8 mouse cellular contexts compared by ENCODE assay signal in genomic region chr4:40279276-40279900, GRCm38 (mm10). TPM values are rescaled to one million over a fixed set of nuclear protein-coding genes. Genes with fewer than 3 reads are reported as not detected.
A peak's percentile ranks its signal among the peaks of the same experiment; 100 is the strongest.
DNase-seq lines count a peak whose midpoint lies in the region; ATAC-seq and TF ChIP-seq lines count a peak whose summit lies in the region.

Ndufb6 (minus strand) TSS chr4:40279421.

- DNase-seq in B cell, adult 2 months, result peak; percentile 96 to 97
- DNase-seq in brain, adult 2 months (ENCODE audit: low read depth, low spot score), result peak; percentile 98
- DNase-seq in liver, adult 2 months (ENCODE audit: extremely low read depth, low read depth, low spot score), result peak; percentile 84
- DNase-seq in splenic B cell, adult 2 months (ENCODE audit: low read depth, low spot score), result peak; percentile 95

- H3K27me3 ChIP-seq in heart, embryonic 11.5 days (ENCODE audit: control insufficient read depth, insufficient read depth, low read length), result no peaks in the 10 kb centered on the region
- H3K27me3 ChIP-seq in kidney, embryonic 16.5 days (ENCODE audit: insufficient read depth, low read length), result no peaks in the 10 kb centered on the region
- H3K27me3 ChIP-seq in liver, adult 2 months (ENCODE audit: control insufficient read depth, insufficient read depth, low read length), result no peaks in the 10 kb centered on the region
- H3K27me3 ChIP-seq in myocyte (ENCODE audit: control insufficient read depth, insufficient read depth, insufficient read length), result no peaks in the 10 kb centered on the region
- no peaks in the 10 kb centered on the region for H3K27me3 ChIP-seq in splenic B cell, adult 2 months (ENCODE audit: control insufficient read depth, insufficient read depth, low read length, poor library complexity, severe bottlenecking)

- TF ChIP-seq POLR2A in liver, adult 2 months (IDR thresholded peaks at IDR 0.05; ENCODE audit: extremely low read depth, insufficient read depth, low read length), result 0 out of 2 replicates have a peak, but pooled peaks have one; percentile 63
- peak; percentile 96 for TF ChIP-seq POLR2A in myocyte (IDR thresholded peaks at IDR 0.05; ENCODE audit: insufficient read length, low read depth)

- TF ChIP-seq CTCF in liver, adult 2 months (IDR thresholded peaks at IDR 0.05; ENCODE audit: low read depth, low read length), result no peak

- peak within 1 kb of the TSS; percentile 90 for H3K27ac ChIP-seq in heart, embryonic 11.5 days (ENCODE audit: low read depth, low read length)
- peak within 1 kb of the TSS; percentile 88 for H3K27ac ChIP-seq in kidney, embryonic 16.5 days (ENCODE audit: low read length)
- H3K27ac ChIP-seq in liver, adult 2 months (replicated peaks; ENCODE audit: insufficient read depth, low read depth, low read length), result peak within 1 kb of the TSS; percentile 90

- H3K4me2 ChIP-seq in heart, embryonic 11.5 days, result peak within 1 kb of the TSS; percentile 82
- peak within 1 kb of the TSS; percentile 86 for H3K4me2 ChIP-seq in kidney, embryonic 16.5 days (replicated peaks; ENCODE audit: low read depth, low read length)
- H3K4me2 ChIP-seq in myocyte (ENCODE audit: low read depth), result peak within 1 kb of the TSS; percentile 88

- WGBS in heart, embryonic 11.5 days (ENCODE audit: insufficient replicate concordance), result 1% methylated on average over 36 of the region's 36 CpGs
- WGBS in kidney, embryonic 16.5 days, result under 1% methylated on average over 36 of the region's 36 CpGs
- under 1% methylated on average over 36 of the region's 36 CpGs for WGBS in liver, adult 2 months

- H3K36me3 ChIP-seq in heart, embryonic 11.5 days (ENCODE audit: control insufficient read depth, insufficient read depth, low read length), result peaks cover 5% of the 10 kb centered on the region; the same call in 1 of the 2 replicates
- H3K36me3 ChIP-seq in kidney, embryonic 16.5 days (ENCODE audit: insufficient read depth, low read length), result peaks cover 10% of the 10 kb centered on the region; the same call in 1 of the 2 replicates
- peaks cover 15% of the 10 kb centered on the region for H3K36me3 ChIP-seq in liver, adult 2 months (ENCODE audit: control insufficient read depth, insufficient read depth, low read length)
- peaks cover 13% of the 10 kb centered on the region for H3K36me3 ChIP-seq in myocyte (ENCODE audit: control insufficient read depth, insufficient read depth)
- H3K36me3 ChIP-seq in splenic B cell, adult 2 months (ENCODE audit: control insufficient read depth, insufficient read depth, low read length, poor library complexity, severe bottlenecking), result no peaks in the 10 kb centered on the region

- H3K79me2 ChIP-seq in liver, adult 2 months (ENCODE audit: control insufficient read depth, insufficient read depth, low read length), result peaks cover 19% of the 10 kb centered on the region
- H3K79me2 ChIP-seq in myocyte (ENCODE audit: control insufficient read depth, insufficient read depth), result peaks cover 39% of the 10 kb centered on the region

- peak within 1 kb of the TSS; percentile 90 for H3K9ac ChIP-seq in heart, embryonic 11.5 days (ENCODE audit: low read depth, low read length)
- peak within 1 kb of the TSS; percentile 86 for H3K9ac ChIP-seq in kidney, embryonic 16.5 days (replicated peaks; ENCODE audit: low read length)
- peak within 1 kb of the TSS; percentile 91 for H3K9ac ChIP-seq in liver, adult 2 months (ENCODE audit: low read depth, low read length)

- H3K9me3 ChIP-seq in heart, embryonic 11.5 days (replicated peaks; ENCODE audit: control insufficient read depth, low read length), result no peaks in the 10 kb centered on the region
- H3K9me3 ChIP-seq in kidney, embryonic 16.5 days (ENCODE audit: low read length), result no peaks in the 10 kb centered on the region

- H3K4me1 ChIP-seq in heart, embryonic 11.5 days (ENCODE audit: control insufficient read depth, insufficient read depth, low read length), result peaks cover 4% of the 10 kb centered on the region
- H3K4me1 ChIP-seq in kidney, embryonic 16.5 days (ENCODE audit: insufficient read depth, low read length), result peaks cover 12% of the 10 kb centered on the region
- H3K4me1 ChIP-seq in liver, adult 2 months (ENCODE audit: control insufficient read depth, insufficient read depth, low read length), result no peaks in the 10 kb centered on the region

- H3K4me3 ChIP-seq in heart, embryonic 11.5 days (ENCODE audit: low read depth, low read length), result peak within 1 kb of the TSS; percentile 89
- peak within 1 kb of the TSS; percentile 83 for H3K4me3 ChIP-seq in kidney, embryonic 16.5 days (ENCODE audit: low read length)
- H3K4me3 ChIP-seq in liver, adult 2 months (ENCODE audit: insufficient read depth, low read depth, low read length), result peak within 1 kb of the TSS; percentile 96
- H3K4me3 ChIP-seq in myocyte, result peak within 1 kb of the TSS; percentile 86

- ATAC-seq in erythroblast, adult 5-6 weeks (replicated peaks; ENCODE audit: low FRiP score, poor library complexity, severe bottlenecking), result peak; percentile 99
- peak; percentile 97 for ATAC-seq in heart, embryonic 11.5 days (replicated peaks; ENCODE audit: insufficient number of reproducible peaks, low FRiP score, low TSS enrichment)
- ATAC-seq in kidney, embryonic 16.5 days (ENCODE audit: low FRiP score, low TSS enrichment), result peak; percentile 98

- peak within 1 kb of the TSS; percentile 41 for H3ac ChIP-seq in myocyte (ENCODE audit: control insufficient read depth, insufficient read length)

TF ChIP-seq in myocyte, 11 proteins besides CTCF, POLR2A, EP300 and RAD21:
- TF ChIP-seq E2F4 (IDR thresholded peaks at IDR 0.05; ENCODE audit: insufficient read depth) (peak; percentile 28), MYOD1 (IDR thresholded peaks at IDR 0.05; ENCODE audit: control insufficient read depth in 1 of 3, insufficient read length in 2 of 3, low read depth in 2 of 3) (peak in 2 of 3 experiments; percentile 16 to 39), POLR2AphosphoS2 (IDR thresholded peaks at IDR 0.05; ENCODE audit: insufficient read length, low read depth) (peak; percentile 97), SRF (IDR thresholded peaks at IDR 0.05; ENCODE audit: control insufficient read depth, insufficient read length, low read depth) (peak; percentile 83), MYOG (IDR thresholded peaks at IDR 0.05; ENCODE audit: control insufficient read depth in 1 of 3, insufficient read depth in 1 of 3, insufficient read length in 2 of 3, low read depth in 2 of 3) (peak in 2 of 3 experiments; percentile 28 to 34), CEBPB (IDR thresholded peaks at IDR 0.05; ENCODE audit: insufficient read depth, poor library complexity, severe bottlenecking) (no peak)
TF ChIP-seq in myocyte: peak in this region for 5.

RNA-seq across cellular contexts. Expression of gene Ndufb6, which starts in this region (rescaled TPM):
- 24.5 and 32.1 TPM in 2 replicates for total RNA-seq in erythroblast, adult 5-6 weeks (2015; ENCODE audit: low replicate concordance)
- 5.6 and 31.8 TPM in 2 replicates for total RNA-seq in erythroblast, adult 5-6 weeks (2017; ENCODE audit: low replicate concordance)
- polyA plus RNA-seq in heart, embryonic 11.5 days (2014; fragmentation: Nextera tagmentation; extraction: Ambion mirVana), result 476 and 490 TPM in 2 replicates
- 353 and 371 TPM in 2 replicates for polyA plus RNA-seq in kidney, embryonic 16.5 days (2015; fragmentation: Nextera tagmentation; extraction: Ambion mirVana)
- 154 and 169 TPM in 2 replicates for total RNA-seq in liver, adult 2 months (2014; rRNA removed)
- polyA plus RNA-seq in liver, adult 2 months (2012; rRNA removed), result 135 and 138 TPM in 2 replicates
- polyA plus RNA-seq in myocyte (2012; fragmentation: generic; extraction: Trizol), result 309 TPM

Comparison
In these comparisons a context has a peak if more than half of its experiments do, and no peak if none do; other contexts are left out.
1. Peak in every context shown above with its lines: DNase-seq, ATAC-seq, H3K4me3 ChIP-seq and H3K27ac ChIP-seq.